Mouse (Mus musculus) heart, postnatal 0 days (tissue): Measurements from ENCODE around the gene Gba2. TPM values are rescaled to one million over a fixed set of nuclear protein-coding genes. Genes with fewer than 3 reads are reported as not detected.

ENCODE experiments used
- ATAC-seq: fragments of 200-750 bp; cut with Nextera tagmentation; 2 replicates; pipeline ENCODE4 v1.8.0; 2017; ENCODE audit warnings: low read depth, moderate number of reproducible peaks, moderate library complexity; ENCODE audit not compliant: insufficient read depth
- DNase-seq: peaks from one replicate; pipeline ENCODE4 v3.0.0-alpha.2; 2016; ENCODE audit warnings: low spot score
- H3K27ac ChIP-seq: fragments of 300-500 bp; sonication (generic); 2 replicates; pipeline ENCODE4 v1.5.1; 2014; ENCODE audit warnings: low read depth, mild to moderate bottlenecking
- H3K27me3 ChIP-seq: fragments of 300-500 bp; sonication (generic); 2 replicates; pipeline ENCODE4 v1.6.1; 2014; ENCODE audit warnings: low read length, mixed read lengths; ENCODE audit not compliant: control insufficient read depth, insufficient read depth
- H3K36me3 ChIP-seq: fragments of 300-500 bp; sonication (generic); replicated peaks from 2 replicates; pipeline ENCODE4 v1.6.1; 2014; ENCODE audit warnings: low read length, mixed read lengths; ENCODE audit not compliant: control insufficient read depth, insufficient read depth
- H3K4me1 ChIP-seq: fragments of 300-500 bp; sonication (generic); 2 replicates; pipeline ENCODE4 v1.6.1; 2014; ENCODE audit warnings: antibody characterized with exemption; ENCODE audit not compliant: control insufficient read depth, insufficient read depth
- H3K4me2 ChIP-seq: fragments of 300-500 bp; sonication (generic); 2 replicates; pipeline ENCODE4 v1.6.1; 2014; ENCODE audit warnings: low read depth, mild to moderate bottlenecking, low read length, moderate library complexity
- H3K4me3 ChIP-seq: fragments of 300-500 bp; sonication (generic); 2 replicates; pipeline ENCODE4 v1.5.1; 2014; ENCODE audit warnings: low read depth, low read length
- H3K9ac ChIP-seq: fragments of 300-500 bp; sonication (generic); replicated peaks from 2 replicates; pipeline ENCODE4 v1.6.1; 2014; ENCODE audit warnings: low read depth, low read length, mixed read lengths
- H3K9me3 ChIP-seq: fragments of 300-500 bp; sonication (generic); replicated peaks from 2 replicates; pipeline ENCODE4 v1.6.1; 2016; ENCODE audit warnings: low read length; ENCODE audit not compliant: control insufficient read depth
- CTCF ChIP-seq: IDR thresholded peaks from 2 replicates; pipeline ENCODE4 v1.5.1; 2016; ENCODE audit warnings: antibody characterized with exemption, control low read depth, low read depth
- EP300 ChIP-seq: IDR thresholded peaks from 2 replicates; pipeline ENCODE4 v1.6.1; 2016; ENCODE audit warnings: antibody characterized with exemption, low read depth
- WGBS: fragments of 180-500 bp; shearing (Covaris S2); extraction: QIAGEN DNeasy Blood & Tissue Kit; methylation state at CpG from one replicate; pipeline ENCODE4 v1.1.7; 2014; 5-methylcytosine and 5-hydroxymethylcytosine counted together
- polyA plus RNA-seq: library from polyadenylated mRNA; unstranded; fragments of >200 nt; fragmentation: Nextera tagmentation; extraction: Ambion mirVana; gene quantifications from 2 replicates; pipeline ENCODE4 v1.2.1, GENCODE M21; 2015
- total RNA-seq: library from RNA; depleted of rRNA; stranded (reverse); fragments of >200 nt; gene quantifications from 2 replicates; pipeline ENCODE4 v1.2.3, GENCODE M21; 2014; ENCODE audit warnings: low replicate concordance

Gba2 gene
- total and polyA plus RNA-seq, 2 experiments from 2014 or later, result 11.0 to 14.0 TPM

- ATAC-seq, result no peak
- WGBS, result 95% methylated on average over 9 of the region's 9 CpGs
- no peak for DNase-seq
- Histone ChIP-seq H3K9ac (no peak overlapping the region), H3K27me3 (no peaks in the 10 kb centered on the region), H3K4me1 (peaks cover 13% of the 10 kb centered on the region), H3K9me3 (no peaks in the 10 kb centered on the region), H3K4me3 (no peak overlapping the region), H3K4me2 (no peak overlapping the region), H3K36me3 (peaks cover 79% of the 10 kb centered on the region), H3K27ac (no peak overlapping the region)
- TF ChIP-seq CTCF, result no peak
- no peak for TF ChIP-seq EP300
These were observed 11.5 kb downstream of the Gba2 start for GRCm38 (mm10) chr4:43567140-43567539.

- DNase-seq (peak; percentile 26), ATAC-seq (no peak)
- H3K9me3 ChIP-seq, result no peaks in the 10 kb centered on the region
- no peak overlapping the region for H3K9ac ChIP-seq
- 22% methylated on average over 2 of the region's 2 CpGs for WGBS
- peaks cover 31% of the 10 kb centered on the region for H3K4me1 ChIP-seq
- H3K27me3 ChIP-seq, result no peaks in the 10 kb centered on the region
- H3K4me3 ChIP-seq, result no peak overlapping the region
- H3K4me2 ChIP-seq, result peak overlapping the region; percentile 6; the same call in 1 of the 2 replicates
- peak overlapping the region; percentile 39; the same call in 1 of the 2 replicates for H3K27ac ChIP-seq
- TF ChIP-seq CTCF (no peak), EP300 (no peak)
- peaks cover 50% of the 10 kb centered on the region for H3K36me3 ChIP-seq
These were observed 14.4 kb downstream of the Gba2 start for GRCm38 (mm10) chr4:43564231-43564630.

DNA sequence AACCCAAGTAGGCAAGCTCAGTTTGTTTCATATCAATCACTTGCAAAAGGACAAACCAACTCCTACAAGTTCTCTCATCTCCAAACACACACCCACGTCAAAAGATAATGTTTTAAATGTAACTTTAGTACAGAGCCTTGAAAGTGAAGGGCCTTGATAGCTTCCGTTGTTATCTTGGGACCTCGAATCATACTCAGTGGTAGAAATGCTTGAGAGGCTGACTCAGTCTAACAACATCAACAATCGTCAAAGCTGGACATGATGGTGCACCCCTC lies 15.1 kb downstream of the Gba2 start:
- Histone ChIP-seq H3K4me2 (peak overlapping the region; percentile 81), H3K4me3 (peak overlapping the region; percentile 87), H3K27me3 (no peaks in the 10 kb centered on the region), H3K36me3 (peaks cover 43% of the 10 kb centered on the region), H3K4me1 (peaks cover 37% of the 10 kb centered on the region), H3K27ac (no peak overlapping the region), H3K9ac (peak overlapping the region; percentile 93; the same call in 1 of the 2 replicates), H3K9me3 (no peaks in the 10 kb centered on the region)
- 28% methylated on average over 4 of the region's 4 CpGs for WGBS
- no peak for DNase-seq
- TF ChIP-seq EP300 (no peak), CTCF (no peak)
- ATAC-seq, result no peak

- under 1% methylated on average over 22 of the region's 22 CpGs for WGBS
- H3K27me3 ChIP-seq, result no peaks in the 10 kb centered on the region
- no peak for TF ChIP-seq EP300
- TF ChIP-seq CTCF, result no peak
- peak; percentile 0; the same call in 1 of the 2 replicates for ATAC-seq
- no peaks in the 10 kb centered on the region for H3K9me3 ChIP-seq
- H3K9ac ChIP-seq, result peak overlapping the region; percentile 93
- peak overlapping the region; percentile 99 for H3K27ac ChIP-seq
- DNase-seq, result peak; percentile 36
- peak overlapping the region; percentile 81 for H3K4me2 ChIP-seq
- peaks cover 43% of the 10 kb centered on the region for H3K4me1 ChIP-seq
- H3K4me3 ChIP-seq, result peak overlapping the region; percentile 87
- peaks cover 38% of the 10 kb centered on the region for H3K36me3 ChIP-seq
These were observed 15.7 kb downstream of the Gba2 start for GRCm38 (mm10) chr4:43562769-43563600.

- DNase-seq (peak; percentile 95), ATAC-seq (peak; percentile 87)
- Histone ChIP-seq H3K36me3 (peaks cover 30% of the 10 kb centered on the region), H3K4me2 (peak within 1 kb of the TSS; percentile 81), H3K4me1 (peaks cover 50% of the 10 kb centered on the region), H3K9ac (peak within 1 kb of the TSS; percentile 93), H3K9me3 (no peaks in the 10 kb centered on the region), H3K27me3 (no peaks in the 10 kb centered on the region), H3K27ac (peak within 1 kb of the TSS; percentile 99), H3K4me3 (peak within 1 kb of the TSS; percentile 87)
- WGBS, result 0% methylated on average over 61 of the region's 62 CpGs
- no peak for TF ChIP-seq CTCF
- TF ChIP-seq EP300, result peak; percentile 75; the same call in 1 of the 2 replicates
These were observed 16.5 kb downstream of the Gba2 start, which contains the start of the genes Creb3 and Tln1 for GRCm38 (mm10) chr4:43561997-43562768. TSS of gene Creb3 (plus strand) at chr4:43562332. TSS of gene Tln1 (minus strand) at chr4:43562691.
